Mouse (Mus musculus) lung, adult 2 months (tissue): ENCODE data around the gene Snx9.

Experiments used
- CTCF ChIP-seq: fragments of 200-500 bp; IDR thresholded peaks from 2 replicates; pipeline ENCODE4 v1.5.1; 2011; ENCODE audit warnings: mild to moderate bottlenecking, low read length, control low read depth; ENCODE audit not compliant: insufficient read depth
- POLR2A ChIP-seq: fragments of 200-500 bp; IDR thresholded peaks from 2 replicates; pipeline ENCODE4 v1.6.1; 2011; ENCODE audit warnings: low read depth, mild to moderate bottlenecking, control low read depth, low read length, borderline replicate concordance; ENCODE audit errors: extremely low read depth

GRCm38 (mm10) chr17:5952455-5952854 lies 111.3 kb downstream of the Snx9 start:
- no peak for TF ChIP-seq CTCF
- no peak for TF ChIP-seq POLR2A
